Mouse (Mus musculus) forelimb bud, embryonic 11.5 days (tissue): ENCODE measurements around the gene Dnaja2.

Experiments used
- DNase-seq: peaks from one replicate; pipeline ENCODE4 v3.0.0-alpha.2; 2012; ENCODE audit warnings: low read depth, low spot score

Gene Dnaja2

DNA sequence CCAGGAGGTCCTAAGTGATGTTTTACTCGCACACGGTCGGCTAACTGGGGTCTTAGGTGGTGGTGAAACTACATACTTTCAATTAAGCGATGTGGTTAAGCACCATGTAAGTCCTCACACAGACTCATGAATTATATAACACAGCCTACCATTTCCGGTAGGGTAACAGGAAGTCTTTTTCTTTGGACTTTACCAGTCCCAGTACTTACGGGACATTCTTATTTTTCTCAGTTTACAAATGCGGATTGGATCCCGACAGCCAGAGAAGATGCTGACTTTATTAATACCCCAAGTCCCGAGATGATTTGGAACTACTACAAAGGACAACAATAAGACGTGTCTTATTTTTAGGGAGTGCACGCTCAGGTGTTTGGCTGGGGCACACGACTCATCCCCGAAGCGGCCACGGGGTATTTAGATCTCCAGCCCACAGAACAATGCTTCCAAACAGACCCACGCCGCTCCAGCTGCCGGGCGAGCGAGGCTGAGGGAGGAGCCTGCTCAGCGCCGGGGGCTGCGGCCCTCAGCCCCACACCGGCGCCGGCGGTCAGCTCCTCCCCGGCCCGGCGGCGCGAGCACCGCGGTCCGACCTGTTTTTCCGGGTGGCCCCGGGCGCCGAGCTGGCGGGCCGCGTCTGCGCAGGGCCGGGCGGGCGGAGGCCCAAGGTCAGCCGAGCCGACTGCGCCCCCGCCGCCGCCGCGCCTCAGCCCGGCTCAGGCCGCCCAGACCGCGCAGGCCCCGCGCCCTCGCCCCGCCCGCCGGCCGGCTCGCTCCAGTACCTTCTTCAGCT, 558 bp downstream of the Dnaja2 start:
- peak; percentile 29 for DNase-seq

DNA sequence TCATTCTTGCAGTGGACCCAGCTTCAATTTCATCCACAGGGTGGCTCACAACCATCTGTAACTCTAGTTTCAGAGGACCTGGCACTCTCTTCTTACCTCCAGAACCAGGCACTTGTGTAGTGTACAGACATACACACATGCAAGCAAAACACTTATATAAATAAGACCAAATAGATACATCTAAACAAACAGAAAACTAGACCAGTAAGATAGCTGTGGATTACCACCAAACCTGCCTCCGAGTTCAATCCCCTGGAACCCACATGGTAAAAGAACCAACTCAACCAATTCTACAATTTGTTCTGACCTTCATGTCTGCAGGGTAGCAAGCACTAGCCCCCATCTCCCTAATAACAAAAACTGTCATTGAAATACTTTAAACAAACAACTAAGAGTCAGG, 3.2 kb downstream of the Dnaja2 start:
- no peak for DNase-seq

DNA sequence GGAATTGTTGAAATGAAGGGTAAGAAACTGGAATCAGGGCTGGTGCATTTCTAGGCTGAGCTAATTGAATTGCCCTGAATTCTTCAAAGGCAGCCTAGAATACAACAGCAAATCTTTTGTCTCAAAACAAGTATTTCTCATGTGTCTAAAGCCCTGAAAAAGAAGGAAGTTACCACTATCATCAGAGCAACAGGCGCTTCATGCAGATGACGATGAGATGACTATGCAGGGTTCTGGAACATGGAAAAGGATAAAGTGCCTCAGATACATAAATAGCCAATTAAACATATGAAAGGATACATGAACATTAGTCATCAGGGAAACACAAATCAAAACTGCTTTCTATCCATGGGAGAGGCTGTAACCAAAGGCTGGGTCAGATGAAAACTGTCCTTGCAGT, 18.8 kb downstream of the Dnaja2 start:
- no peak for DNase-seq

DNA sequence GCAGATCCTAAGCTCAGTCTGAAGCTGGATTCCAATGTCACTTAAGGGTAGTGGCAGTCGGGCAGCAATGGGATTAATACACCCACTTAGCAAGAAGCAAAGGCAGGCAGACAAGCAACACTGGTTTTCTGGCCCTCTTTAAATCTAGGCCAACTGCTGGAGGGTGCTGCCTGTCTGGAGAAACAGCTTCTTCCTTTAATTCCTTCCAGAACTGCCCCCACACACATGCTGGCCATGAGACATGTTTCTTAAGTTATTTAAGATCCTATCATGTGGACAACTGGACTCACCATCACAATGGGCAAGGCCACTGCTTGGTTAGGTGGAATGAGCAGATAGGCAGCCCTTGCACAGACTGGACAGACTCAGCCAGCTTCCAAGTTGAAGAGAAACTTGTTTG, 21.0 kb downstream of the Dnaja2 start:
- no peak for DNase-seq

DNA sequence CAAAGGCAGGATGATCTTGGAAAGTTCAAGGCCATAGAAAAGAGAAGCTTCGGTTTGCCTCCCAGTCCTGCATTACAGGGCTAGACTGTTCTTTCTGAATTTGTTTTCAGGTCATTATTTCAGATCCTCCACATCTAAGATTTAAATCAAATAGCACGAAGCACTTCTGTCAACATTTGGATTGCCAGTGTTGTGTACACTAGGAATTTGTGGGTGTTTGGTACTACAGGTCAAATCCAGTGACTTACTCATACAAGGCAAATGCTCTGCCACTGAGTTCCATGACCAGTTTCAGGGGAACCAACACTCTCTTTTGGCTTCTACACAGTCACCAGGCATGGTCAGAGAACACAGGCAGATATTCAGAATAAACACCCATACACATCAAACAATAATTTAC, 21.7 kb downstream of the Dnaja2 start:
- no peak for DNase-seq

DNA sequence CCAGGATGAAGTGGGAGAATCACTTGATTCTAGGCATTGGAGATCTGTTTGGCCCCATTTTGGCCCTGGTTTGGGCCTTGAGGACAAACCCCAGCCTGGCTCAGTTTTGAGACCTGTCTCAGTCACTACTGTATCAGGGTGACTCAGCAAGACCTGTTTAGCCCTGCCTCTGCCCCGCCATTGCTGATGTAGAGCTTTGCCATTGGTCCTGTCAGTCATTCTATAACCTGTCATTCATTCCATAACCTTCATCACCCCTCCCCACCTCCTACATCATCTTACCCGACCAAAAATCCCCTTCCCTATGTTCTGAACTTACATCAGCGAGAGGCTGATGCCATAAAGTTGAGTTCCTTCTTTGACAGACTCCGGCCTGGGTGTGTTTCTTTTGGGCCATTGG, 22.3 kb downstream of the Dnaja2 start:
- no peak for DNase-seq

DNA sequence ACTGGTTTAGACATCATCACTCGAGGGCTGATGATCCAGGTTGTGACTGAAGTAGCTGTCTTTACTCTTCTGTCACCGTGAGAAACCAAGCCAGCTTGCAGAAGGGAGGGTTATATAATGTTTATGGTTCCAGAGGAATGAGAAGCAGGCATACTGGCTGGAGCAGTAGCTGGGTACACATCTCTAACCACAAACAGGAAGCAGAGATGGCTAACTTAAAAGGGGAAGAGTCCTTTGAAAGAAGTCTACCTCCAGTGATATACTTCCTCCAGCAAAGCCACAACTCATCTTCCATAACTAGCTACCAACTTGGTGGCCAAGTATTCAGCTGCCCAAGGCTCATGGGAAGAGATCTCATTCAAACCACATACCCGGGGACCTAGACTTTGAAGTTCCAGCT, 23.7 kb downstream of the Dnaja2 start:
- DNase-seq: no peak

DNA sequence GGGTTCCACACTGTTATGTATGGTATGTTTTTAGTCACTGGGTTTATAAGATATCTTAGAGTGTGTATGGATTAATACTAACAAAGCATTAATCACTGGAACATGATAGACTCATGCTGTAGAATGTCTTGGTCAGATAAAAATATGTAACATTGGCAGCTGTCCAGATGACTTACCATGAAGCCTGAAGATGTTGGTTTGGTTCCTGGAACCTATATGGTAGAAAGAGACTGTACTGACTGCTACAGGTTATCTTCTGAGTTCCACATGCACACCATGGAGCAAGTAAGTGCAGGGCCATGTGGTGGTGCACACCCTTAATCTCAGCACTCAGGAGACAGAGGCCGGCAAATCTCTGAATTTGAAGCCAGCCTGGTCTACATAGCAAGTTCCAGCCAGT, 24.4 kb downstream of the Dnaja2 start:
- DNase-seq: no peak

DNA sequence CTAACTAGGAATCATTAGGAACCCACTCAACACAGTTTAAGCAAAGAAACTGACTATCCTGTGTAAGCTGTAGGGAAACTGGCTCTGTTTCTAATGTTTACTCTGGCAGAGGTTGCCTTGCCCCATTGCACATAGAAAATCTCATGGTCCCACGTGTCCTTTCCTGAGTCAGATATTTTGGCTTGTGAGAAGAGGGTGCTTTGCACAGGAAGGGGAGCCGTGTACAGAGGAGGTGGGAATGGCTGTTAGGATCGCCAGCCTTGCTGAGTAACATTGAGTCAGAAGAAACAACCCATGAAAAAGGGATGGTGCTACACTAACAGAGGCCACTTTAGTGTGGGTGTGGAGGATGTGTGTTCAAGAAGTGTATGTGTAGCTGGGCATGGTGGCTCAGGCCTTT, 26.2 kb downstream of the Dnaja2 start:
- no peak for DNase-seq

DNA sequence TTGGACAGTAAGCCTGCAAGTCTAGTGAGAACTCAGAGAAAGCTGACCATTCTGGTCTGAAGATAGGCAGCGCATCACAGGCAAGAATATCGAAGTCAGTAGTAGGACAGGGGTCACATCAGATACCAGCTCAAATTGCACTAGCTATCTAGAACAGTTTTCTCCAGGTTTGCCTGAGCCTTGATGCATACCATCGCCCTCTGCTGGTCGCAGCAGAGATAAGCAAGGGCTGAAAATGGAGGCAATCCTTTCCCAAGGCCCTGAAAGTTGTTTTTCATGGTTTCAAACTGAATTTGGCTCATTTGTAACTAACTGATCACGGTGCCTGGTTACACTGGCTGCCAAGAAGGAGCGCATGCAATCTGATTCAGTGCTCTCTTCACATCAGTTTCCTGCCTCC, 29.0 kb downstream of the Dnaja2 start:
- DNase-seq: peak; percentile 54

DNA sequence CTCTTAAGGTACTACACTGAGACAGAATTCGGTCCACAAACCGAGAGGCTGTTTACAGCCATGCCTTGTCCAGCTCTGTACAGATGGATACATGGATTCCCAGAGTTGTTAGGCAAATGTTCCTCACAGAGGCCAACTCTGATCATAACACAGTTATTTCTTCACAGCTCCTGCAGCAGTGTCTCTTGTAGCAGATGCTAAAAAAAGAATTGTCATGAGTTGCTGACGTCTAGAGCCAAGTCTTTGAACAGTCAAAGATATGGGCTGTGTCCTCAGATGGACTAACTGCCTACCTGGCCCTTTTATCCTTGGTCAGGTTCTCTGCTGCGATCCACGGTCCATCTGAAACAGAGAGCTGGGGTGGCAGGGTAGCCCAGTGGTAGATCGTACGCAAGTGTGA, 31.1 kb downstream of the Dnaja2 start:
- DNase-seq: no peak

DNA sequence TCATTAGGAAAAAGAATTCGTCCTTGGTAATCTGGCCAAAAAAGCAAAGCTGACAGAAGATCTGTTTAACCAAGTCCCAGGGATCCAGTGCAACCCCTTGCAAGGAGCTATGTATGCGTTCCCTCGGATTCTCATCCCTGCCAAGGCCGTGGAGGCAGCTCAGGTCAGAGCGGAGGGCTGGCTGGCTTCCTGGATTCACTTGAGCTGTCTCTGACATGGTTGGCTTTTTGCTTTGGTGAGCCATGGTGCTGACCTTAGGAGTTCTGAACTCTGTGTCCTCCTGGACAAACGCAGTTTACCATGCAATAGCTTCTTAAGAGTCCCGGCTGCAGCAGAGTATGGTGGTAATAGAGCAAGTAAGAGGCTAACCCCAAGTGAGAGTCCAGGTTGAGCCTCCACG, 33.8 kb downstream of the Dnaja2 start:
- DNase-seq: no peak

DNA sequence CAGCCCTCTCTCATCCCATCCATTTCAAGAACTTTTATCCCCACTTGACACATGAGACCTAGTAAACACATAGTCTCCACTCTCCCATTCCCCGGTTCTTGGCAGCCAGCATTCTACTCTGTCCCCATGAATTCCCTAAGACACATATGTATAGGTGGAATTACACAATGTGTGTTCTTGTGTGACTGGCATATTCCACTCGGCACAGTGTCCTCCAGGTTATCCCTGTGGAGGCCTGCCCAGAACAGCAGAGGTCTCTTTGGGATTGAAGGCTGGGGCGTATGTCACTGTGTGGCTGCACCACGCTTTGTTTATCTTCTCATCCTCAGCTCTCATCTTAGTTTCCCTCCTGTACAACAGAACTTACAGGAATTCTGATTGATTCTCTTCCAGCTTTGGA, 34.6 kb downstream of the Dnaja2 start:
- DNase-seq: no peak

DNA sequence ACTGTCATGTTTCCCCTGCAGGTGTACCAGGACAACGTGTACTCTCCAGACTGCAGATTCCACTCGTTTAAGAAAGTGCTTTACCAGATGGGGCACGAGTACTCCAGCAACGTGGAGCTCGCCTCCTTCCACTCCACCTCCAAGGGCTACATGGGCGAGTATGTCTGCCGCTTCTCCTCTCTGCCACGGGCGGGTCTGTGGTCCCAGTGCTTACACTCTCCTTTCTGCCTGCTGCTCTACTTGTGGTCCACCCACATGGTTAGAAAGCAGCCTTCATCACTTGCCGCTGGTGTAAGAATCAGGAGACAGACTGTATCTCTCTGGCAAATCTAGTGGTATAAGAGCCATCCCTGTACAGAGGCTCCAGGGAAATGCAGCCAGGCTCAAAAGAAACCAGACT, 37.2 kb downstream of the Dnaja2 start:
- DNase-seq: no peak

DNA sequence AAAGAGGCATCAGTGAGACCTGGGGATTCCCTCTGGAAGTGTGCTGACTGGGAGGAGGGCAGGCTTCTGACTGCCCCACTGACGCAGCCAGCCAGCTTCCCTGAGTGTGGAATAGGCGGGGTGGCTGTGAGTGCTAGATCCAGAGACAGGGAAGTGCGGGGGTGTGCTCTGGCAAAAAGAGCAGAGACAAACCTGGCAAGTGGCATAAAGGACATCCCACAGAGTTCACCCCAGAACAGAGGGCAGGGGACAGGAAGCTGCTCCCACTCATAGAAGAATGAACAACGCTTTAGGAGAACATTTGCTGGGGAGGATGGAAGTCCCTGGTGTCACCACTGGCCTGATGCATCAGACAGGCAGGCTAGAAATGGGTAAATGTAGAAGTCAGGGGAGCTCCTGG, 37.8 kb downstream of the Dnaja2 start:
- no peak for DNase-seq

DNA sequence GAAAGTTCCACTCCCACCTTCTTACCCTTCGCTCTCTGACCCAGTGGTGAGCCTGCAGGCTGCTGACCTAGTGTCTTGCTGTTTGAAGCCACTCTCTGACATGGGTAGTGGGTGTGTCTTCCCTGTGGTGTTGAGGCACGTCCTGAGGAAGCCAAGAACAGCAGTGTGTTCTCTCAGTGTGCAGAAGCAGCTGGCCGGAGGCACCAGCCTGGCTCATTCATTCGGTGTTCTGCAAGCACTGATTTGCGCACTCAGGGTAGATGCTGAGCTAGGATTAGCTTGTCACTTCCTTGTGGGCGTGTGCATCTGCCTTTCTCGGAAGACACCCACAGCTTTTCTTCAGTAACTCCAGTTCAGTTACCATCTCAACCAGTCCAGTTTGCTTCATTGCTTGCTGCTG, 39.8 kb downstream of the Dnaja2 start:
- DNase-seq: no peak

DNA sequence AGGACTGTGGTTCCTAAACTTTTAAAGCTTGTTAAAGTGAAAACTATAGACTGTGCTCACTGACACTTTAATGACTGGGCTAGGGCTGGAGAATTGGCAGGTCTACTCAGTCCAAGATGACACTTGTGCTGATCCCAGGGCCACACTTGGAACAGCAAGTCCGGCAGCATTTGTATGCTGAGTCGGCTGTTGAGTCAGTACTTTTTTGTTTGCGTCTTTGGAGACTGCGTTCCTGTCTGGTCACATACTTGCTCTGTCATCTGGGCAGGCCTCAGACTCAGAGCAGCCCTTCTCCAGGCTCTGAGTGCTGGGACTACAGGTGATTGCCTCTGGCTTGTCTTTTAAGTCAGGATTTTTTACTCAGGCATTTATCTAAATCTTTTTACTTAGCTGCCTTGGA, 41.9 kb downstream of the Dnaja2 start:
- no peak for DNase-seq

DNA sequence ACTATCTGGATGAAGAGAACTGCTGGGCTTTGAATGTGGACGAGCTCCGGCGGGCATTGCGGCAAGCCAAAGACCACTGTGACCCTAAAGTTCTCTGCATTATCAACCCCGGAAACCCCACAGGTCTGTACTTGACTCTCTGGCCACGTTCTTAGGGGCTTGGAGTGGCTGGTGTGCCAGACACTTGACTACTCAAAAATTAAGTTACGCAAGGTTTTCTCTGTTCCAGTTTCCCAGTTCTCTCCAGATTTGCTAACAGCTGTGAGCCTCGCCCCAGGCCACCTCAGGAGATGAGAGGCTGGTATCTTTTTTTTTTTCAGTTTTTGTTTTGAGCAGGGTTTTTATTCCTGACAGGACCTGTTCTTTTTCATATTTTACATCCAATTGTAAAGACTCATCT, 42.9 kb downstream of the Dnaja2 start:
- DNase-seq: no peak

DNA sequence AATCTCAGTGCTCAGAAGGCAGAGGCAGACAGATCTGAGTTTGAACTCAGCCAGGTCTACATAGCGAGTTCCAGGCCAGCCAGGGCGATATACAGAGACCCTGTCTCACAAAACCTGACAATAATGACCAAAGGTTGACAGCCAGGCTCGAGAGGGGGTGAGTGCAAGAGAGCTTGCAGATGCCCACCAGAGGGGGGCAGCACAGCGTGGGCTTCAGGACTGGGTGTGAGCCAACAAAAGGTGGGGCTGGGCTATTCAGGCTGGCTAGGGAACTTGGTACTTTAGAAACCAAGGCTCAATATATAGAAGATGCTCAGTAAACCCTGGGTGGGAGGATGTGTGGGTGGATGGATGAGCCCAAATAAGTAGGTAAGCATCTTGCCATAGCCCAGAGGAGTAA, 46.5 kb downstream of the Dnaja2 start:
- DNase-seq: no peak

DNA sequence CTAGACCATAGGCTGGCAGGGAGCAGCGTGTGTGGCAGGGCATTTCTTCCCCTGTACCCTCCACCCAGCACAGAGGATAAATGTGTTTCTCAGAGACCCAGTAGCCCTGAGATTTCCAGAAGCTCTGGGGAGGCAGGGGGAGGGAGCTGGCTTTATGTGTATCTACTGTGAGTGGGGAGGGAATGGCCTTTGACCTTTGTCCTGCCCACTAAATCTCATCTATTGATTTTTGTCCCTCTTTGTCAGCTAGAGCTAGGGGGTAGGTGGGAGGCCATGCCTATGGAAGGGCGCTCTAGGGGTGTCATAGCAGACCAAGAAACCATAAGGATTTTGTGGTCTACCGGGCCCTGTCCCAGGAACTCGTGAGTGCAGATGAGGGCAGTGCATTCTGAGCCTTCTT, 48.5 kb downstream of the Dnaja2 start:
- DNase-seq: no peak

DNA sequence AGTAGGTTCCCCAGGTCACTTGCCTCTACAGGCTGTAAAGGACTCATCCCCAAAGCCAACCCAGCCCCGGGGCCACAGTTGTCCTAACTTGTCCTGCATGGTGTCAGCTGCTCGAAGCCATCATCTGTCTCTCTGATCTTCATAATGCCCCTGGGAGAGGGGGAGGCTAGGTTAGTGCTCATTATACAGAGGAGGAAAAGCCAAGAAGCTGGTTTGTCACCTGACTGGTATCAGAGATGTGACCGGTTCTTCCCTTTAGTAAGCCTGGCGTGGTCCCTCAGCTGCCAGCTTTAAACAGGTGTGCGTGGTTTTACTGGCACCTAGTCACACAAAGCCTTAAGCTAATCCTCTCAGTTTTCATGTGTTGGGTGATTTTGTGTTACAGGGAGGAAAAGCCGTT, 50.4 kb downstream of the Dnaja2 start:
- no peak for DNase-seq

DNA sequence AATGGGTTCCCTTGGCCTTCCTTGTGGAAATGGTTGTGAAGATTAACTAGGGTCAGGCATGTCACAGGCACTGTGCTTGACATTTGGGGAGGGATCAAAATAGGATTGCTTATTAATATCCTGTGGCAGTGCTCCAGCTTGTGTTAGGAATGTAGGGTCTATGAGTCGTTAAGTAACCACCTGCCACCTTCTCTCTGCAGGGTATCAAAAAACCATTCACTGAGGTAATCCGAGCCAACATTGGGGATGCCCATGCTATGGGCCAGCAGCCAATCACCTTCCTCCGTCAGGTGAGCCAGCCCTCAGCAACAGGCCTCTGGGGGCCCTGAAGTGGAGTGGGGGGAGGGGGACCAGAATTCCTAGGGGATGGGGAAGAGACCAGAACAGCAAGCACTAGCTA, 52.1 kb downstream of the Dnaja2 start:
- DNase-seq: peak; percentile 17

DNA sequence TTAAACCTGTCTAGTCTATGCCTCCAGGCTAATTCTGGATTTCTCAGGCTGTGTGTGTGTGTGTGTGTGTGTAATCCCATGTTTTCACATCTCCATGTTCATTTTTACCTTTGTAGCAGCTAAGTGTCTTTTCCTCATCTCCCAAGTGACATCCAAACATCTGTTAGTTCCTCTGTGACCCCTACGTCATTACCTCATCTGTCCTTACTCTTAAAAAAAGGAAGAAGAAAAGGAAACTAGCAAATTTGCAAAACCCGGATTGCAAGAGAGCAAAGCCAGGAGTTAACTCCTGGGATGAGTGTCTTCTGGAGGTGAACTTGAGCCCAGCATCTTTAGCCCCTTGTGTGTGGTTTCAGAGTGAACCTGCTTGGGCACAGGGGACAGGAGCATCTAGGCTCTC, 52.8 kb downstream of the Dnaja2 start:
- DNase-seq: no peak
